Mouse (Mus musculus): ENCODE results near the gene Gm10392.
A peak's percentile ranks its signal among the peaks of the same experiment; 100 is the strongest.

Gm10392 gene

GRCm38 (mm10) chr11:77507426-77507825, 11.6 kb downstream of the Gm10392 start:
- no peak for DNase-seq

DNA sequence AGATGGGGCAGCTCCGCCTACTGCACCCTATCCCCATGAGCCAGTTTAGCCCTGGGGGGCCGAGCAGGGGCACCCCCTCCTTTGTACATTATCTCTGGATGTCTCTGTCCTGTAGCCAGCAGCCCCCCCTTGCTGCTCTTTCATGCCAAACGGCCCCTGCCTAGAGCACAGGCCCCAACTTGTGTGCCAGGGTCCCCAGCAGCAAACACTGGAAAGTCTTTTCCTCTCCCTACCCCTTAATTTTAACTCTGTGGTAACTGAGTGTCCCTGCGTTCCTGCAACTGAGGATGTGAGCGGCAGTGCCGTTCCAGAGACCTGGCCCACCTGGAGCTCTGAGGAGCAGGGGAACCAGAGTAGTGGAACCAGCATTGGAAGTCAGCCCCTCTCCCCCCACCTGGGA, 12.1 kb downstream of the Gm10392 start:
- no peak for DNase-seq

DNA sequence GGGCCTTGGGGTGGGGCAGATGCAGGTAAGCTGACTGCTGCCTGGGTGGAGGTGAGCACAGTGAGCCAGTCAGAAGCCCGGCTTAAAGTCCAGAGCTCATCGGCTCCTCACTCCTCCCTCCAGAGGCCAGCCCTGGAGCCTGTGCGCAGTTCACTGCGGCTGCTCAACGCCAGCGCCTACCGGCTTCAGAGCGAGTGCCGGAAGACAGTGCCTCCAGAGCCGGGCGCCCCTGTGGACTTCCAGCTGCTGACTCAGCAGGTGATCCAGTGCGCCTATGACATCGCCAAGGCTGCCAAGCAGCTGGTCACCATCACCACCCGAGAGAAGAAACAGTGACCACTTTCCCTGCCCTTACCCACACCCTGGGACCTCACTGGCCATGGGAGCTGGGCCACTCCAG, 12.7 kb downstream of the Gm10392 start:
- peak; percentile 77 for DNase-seq

GRCm38 (mm10) chr11:77505291-77505980, 13.6 kb downstream of the Gm10392 start:
- no peak for DNase-seq

DNA sequence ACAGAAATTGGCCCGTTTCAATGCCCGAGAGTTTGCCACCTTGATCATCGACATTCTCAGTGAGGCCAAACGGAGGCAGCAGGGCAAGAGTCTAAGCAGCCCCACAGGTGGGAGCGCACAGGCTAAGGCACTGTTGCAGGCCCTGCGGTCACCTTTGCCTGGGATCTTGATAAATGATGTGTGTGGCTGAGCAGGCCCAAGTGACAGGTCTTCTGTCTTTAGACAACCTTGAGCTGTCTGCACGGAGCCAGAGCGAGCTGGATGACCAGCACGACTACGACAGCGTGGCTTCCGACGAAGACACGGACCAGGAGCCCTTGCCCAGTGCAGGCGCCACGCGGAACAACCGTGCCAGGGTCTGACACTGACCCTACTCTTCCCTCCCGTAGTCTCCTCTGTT, 14.6 kb downstream of the Gm10392 start:
- no peak for DNase-seq

DNA sequence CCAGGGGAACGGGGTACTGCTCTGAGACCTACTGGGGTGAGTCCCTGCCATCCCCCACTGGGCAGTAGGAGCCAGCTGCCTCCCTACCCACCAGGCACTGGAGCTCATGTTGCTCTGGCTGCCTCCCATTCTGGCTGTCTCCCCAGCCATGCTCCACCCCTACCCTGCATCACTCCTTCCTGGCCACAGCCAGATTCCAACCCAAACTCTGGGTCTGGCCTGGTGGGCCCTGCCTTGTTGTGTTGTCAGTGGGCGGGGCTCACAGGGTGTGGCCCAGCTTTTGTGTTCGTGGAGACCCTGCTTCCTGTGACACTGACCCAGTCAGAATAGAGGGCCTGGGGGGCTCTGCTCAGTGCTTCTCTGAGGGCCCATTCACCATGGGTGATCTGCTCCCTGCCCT, 15.5 kb downstream of the Gm10392 start:
- peak; percentile 53 for DNase-seq

DNA sequence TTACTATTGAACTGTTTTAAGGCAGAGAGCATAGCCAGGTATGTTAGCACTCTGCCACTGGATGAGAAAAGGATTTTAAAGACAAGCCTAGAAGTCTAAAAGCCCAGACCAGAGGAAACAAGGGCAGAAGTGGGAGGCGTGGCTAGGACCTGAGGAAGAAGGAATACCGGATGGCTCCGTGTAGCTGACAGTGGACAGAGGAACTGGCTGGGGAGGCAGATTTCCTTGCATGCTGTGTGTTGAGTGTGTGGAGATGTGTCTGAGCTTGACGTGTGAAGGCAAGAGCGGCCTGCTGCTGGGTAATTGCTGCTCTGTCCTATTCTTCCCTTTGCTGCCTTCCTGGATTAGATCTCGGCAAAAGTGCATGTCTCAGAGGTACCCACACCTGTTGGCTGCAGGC, 16.5 kb downstream of the Gm10392 start:
- DNase-seq, result no peak

- DNase-seq, result no peak
Observed at GRCm38 (mm10) chr11:77501971-77502370, 17.0 kb downstream of the Gm10392 start.

DNA sequence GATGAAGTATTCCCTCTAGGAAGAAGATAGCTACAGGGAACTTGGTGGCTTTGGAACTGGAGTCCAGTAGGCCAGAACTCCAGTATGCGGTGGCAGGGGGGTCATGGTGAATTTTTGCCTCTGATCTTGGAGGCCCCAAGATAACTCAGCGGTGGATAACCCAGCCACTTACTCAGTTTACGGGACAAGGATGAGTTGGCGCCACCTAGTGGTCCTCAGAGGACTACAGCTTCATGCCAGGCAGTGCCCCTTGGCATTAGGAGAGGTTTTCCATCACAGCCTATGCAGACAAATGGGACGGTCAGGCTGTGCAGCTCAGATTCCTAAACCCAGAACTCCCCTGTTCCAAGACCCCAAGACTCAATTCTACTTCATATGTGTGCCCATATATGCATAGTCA, 17.6 kb downstream of the Gm10392 start:
- DNase-seq, result peak; percentile 84

DNA sequence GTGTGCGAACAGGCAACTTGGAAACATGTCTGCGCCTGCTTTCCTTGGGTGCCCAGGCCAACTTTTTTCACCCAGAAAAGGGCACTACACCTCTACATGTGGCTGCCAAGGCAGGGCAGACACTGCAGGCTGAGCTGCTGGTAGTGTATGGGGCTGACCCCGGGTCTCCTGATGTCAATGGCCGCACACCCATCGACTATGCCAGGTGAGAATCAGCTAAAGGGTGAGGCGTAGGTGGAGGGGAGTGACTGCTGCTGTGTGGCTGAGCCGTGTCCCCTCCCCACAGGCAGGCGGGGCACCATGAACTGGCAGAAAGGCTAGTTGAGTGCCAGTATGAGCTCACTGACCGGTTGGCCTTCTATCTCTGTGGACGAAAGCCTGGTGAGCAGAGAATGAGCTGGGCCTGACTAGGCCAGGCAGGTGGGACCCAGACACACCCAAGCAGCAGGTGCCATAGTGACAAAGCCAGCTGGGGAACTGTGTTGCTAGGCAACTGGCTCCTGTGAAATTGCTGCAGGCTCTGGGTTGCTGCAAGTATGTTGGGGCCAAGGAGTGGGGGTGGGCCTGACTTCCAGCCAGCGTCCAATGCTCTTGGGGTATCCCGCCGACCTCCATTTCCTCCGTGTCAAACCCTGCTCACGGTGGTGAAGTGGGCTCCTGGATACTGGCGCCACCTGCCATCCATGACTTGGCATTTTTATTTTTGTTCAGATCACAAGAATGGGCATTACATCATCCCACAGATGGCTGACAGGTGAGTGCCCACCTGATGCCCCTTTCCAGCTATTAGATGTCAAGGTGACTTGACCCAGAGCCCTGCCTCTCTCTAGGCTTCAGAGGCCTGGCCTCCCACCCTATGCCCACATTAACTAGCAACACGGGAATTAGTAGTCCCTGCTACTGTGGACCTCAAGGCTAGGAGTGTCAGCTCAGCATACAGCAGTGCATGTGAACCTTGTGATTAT, 18.4 kb downstream of the Gm10392 start:
- DNase-seq, result peak; percentile 33

DNA sequence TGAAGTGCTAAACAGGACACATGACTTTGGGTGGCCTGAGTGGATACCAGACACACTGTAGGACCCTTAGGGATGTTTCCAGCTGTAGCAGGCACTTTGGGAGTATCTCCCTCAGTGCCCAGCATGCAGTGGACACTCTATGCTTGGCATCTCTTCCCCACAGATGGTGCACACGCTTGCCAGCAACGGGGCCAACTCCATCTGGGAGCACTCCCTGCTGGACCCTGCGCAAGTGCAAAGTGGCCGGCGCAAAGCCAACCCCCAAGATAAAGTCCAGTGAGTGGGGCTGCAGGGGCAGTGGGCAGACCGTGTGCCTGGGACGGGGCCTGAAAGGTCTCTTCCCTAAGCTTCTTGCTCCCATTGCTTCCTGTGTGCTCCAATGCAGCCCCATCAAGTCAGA, 19.6 kb downstream of the Gm10392 start:
- DNase-seq, result no peak

- no peak for DNase-seq
Observed at GRCm38 (mm10) chr11:77498261-77499139, 20.5 kb downstream of the Gm10392 start.

DNA sequence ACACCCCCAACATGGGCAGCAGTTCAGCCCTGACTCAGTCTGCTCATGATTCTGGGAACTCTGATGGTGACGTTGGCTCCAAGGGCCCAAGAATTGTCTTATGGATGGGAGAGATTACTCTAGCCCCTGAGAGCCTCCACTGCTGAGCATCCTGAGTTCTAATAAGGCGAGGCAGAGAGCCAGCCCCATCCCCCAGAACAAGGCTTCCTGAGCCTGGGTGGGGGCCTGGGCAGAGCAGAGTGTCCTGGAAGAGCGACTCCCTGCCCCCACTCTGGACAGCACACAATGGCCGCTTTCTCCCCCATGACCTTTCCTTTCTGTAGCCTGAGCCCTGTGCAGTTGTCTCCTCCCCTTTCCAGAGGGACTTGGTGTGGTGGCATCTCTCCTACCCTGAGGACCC, 21.1 kb downstream of the Gm10392 start:
- peak; percentile 73 for DNase-seq

GRCm38 (mm10) chr11:77497341-77497756, 21.6 kb downstream of the Gm10392 start:
- peak; percentile 86 for DNase-seq

DNA sequence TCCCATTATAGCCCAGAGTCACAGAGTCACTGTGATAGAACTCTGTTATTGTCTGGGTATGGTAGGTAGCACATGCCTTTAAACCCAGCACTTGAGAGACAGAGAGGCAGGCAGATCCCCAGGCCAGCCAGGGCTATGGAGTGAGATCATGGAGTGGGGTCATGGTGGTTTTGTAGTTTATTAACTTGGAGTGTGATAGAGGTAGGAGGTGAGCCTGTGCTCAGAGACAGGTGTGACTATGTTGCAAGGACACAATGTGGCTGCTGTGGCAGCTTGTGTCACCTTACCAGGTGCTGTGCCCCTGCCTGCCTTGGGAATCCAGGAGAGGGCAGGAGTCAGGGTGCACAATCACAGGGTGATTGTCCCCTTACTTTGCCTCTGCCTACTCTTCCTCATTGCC, 23.5 kb downstream of the Gm10392 start:
- DNase-seq, result peak; percentile 8

GRCm38 (mm10) chr11:77494782-77495181, 24.2 kb downstream of the Gm10392 start:
- DNase-seq, result no peak

DNA sequence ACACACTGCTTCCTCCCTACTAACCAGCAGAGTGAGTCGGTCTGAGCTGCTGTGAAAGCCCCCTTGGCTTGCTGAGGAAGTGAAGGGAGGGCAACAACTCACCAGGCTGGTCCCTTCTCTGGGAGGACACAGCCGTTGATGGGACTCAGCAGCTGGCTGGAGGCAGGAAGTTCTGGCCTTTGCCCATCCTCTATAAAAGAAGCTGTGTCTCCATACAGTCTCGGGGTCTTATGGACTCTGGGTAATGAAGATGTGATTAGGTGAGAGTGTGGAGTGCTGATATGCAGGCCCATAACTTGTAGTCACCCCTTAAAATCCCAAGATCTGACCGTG, 24.7 kb downstream of the Gm10392 start:
- no peak for DNase-seq

DNA sequence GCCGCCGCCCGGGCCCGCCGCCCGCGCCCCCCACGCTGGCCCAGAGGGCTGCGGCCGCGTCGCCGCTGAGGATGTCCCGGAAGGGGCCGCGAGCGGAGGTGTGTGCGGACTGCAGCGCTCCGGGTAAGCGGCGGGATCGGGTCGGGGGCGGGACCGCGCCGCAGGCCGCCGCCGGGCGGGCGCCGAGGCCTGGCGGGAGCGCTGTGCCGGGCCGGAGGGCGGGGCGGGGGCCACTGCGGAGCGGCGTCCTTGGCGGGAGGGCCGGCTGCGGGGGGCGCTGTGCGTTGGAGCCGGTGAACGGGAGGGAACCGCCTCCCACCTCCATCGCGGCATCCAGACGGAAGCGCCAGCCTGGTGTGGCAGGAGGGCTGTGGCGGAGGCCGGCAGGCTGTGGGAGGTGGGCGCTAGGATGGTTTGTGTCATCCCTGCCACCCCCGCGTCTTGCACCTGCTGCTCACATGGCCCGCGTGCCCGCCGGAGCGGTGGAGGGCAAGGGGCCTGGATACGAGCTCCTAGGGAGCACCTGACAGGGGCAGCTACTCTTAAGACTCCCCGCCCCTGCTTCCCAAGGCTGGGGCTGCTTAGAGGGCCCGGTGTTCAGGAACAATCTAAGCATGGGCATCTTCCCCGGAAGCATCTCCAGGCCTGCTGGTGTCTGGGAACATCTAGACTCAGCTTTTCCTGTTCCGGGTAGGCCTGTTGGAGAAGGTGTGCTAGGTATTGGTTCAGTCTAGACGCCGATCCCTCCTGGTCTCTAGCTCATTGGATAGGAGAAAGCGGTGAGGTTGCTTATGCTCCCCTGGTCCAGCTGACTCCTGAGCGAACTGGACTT, 25.3 kb downstream of the Gm10392 start, which contains the start of gene Git1:
Gene Git1 (plus strand): TSS at position 51 of the 832 bp plus-strand sequence.
- peak; percentile 62 for DNase-seq

DNA sequence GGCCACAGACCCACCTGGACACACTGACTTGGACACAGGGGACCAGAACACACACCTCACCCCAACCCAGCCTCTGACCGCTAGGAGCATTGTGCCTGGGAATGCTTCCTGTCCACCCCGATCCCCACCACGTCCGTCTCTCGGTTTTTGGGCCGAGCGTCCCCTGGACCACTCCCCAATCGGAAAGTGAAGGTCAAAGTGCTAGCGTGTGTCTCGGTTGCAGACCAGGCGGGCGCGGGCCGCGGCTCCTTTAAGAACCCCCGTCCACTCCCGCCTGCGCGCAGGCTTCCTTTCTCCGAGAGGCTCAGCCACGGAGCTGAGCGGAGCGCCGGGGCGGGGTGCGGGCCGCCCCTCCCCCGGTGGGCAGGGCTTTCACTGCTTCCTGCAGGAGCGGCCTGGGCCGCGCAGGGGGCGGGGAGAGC, 26.1 kb downstream of the Gm10392 start:
- DNase-seq, result peak; percentile 97

- peak; percentile 44 for DNase-seq
Observed at GRCm38 (mm10) chr11:77492311-77492871, 26.6 kb downstream of the Gm10392 start.

DNA sequence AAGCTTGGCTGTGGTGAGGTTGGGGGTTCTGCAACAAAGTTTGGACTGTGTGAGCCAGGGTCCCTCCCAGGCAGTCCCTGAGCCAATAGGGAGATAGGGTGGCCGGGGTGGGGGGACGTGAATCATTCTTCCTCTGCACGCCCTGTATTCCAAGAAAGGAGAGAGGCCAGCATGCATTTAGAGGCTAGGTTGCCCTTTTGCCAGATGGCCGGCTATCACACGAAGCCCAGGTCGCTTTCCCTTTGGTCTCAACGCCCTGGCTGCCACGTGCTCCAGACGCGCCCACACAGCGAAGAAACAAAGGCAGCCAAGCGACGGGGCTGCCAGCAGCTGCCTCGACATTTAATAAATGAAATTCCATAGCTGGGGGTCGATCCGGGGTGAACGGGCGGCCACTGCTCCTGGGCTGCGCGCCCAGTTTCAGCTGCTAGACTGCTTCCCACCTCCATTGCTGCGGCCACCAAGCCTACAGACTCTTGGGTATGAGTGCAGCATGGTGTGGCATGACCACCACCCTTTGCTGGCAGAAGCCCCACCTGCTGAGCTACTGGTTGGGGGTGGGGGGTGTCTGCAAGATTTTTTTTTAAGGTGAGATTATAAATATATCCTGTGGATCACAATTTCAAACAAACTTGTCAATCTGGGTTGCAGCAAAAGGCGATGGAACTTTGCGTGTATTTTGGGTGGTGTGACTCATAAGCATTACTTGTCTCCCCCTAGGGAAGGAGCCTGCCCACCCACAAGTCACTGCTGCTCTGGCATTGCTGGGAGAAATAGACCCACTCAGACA, 27.3 kb downstream of the Gm10392 start:
- peak; percentile 79 for DNase-seq

Data from kidney, postnatal 14 days (tissue).